Mouse (Mus musculus) bone marrow, adult 2 months (tissue): ENCODE measurements around the gene Prkca.

ENCODE experiments used
- CTCF ChIP-seq: fragments of 200-500 bp; IDR thresholded peaks from 2 replicates; pipeline ENCODE4 v1.5.1; 2011; ENCODE audit warnings: low read length, control low read depth; ENCODE audit not compliant: control insufficient read depth, insufficient read depth
- POLR2A ChIP-seq: fragments of 200-500 bp; IDR thresholded peaks from 2 replicates; pipeline ENCODE4 v1.6.1; 2011; ENCODE audit warnings: low read depth, mild to moderate bottlenecking, control low read depth, low read length, borderline replicate concordance; ENCODE audit not compliant: control insufficient read depth

DNA sequence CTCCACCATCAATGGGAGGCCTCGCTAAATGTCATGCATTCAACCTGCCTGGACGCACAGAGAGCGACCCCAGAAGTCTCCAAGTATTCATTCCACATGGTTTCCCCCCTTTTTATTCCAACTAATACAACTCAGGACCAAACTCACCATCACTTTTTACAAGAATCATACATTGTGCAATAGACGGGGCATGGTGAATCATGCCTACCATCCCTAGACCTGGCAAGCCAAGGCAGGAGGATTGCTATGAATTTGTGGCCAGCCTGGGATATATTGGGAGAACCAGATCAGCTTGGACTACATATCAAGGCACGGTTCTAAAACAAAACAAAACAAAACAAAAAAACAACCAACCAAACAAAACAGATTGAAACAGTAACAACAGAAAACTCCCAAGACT lies 19.2 kb upstream of the Prkca start:
- TF ChIP-seq CTCF (no peak), POLR2A (no peak)
